Comparison of ENCODE assay signal across 8 mouse cellular contexts in genomic region chr14:34501804-34502474, GRCm38 (mm10). TPM values are rescaled to one million over a fixed set of nuclear protein-coding genes. Genes with fewer than 3 reads are reported as not detected.
DNase-seq lines count a peak whose midpoint lies in the region; ATAC-seq and TF ChIP-seq lines count a peak whose summit lies in the region.

No protein-coding gene starts in this region.

- no peaks in the 10 kb centered on the region; the same call in 1 of the 2 replicates for H3K27me3 ChIP-seq in kidney, embryonic 16.5 days (ENCODE audit: insufficient read depth, low read length)
- H3K27me3 ChIP-seq in liver, embryonic 14.5 days (ENCODE audit: control insufficient read depth, insufficient read depth, low read length): peaks cover 57% of the 10 kb centered on the region
- H3K27me3 ChIP-seq in neural tube, embryonic 14.5 days (ENCODE audit: control insufficient read depth, insufficient read depth, low read length): no peaks in the 10 kb centered on the region

- ATAC-seq in kidney, embryonic 16.5 days (ENCODE audit: low FRiP score, low TSS enrichment): peak; percentile 20; the same call in 1 of the 2 replicates
- peak; percentile 29; the same call in 1 of the 2 replicates for ATAC-seq in liver, embryonic 14.5 days (ENCODE audit: insufficient read depth)
- peak; percentile 53; the same call in 1 of the 2 replicates for ATAC-seq in neural tube, embryonic 14.5 days (ENCODE audit: low read depth)

- H3K4me2 ChIP-seq in kidney, embryonic 16.5 days (replicated peaks; ENCODE audit: low read depth, low read length): peak overlapping the region; percentile 69
- H3K4me2 ChIP-seq in liver, embryonic 14.5 days (ENCODE audit: low read depth): peak overlapping the region; percentile 89
- H3K4me2 ChIP-seq in neural tube, embryonic 14.5 days (ENCODE audit: low read depth, low read length): peak overlapping the region; percentile 59

- no peaks in the 10 kb centered on the region for H3K9me3 ChIP-seq in kidney, embryonic 16.5 days (ENCODE audit: low read length)
- no peaks in the 10 kb centered on the region for H3K9me3 ChIP-seq in liver, embryonic 14.5 days (ENCODE audit: control insufficient read depth, low read length)
- H3K9me3 ChIP-seq in neural tube, embryonic 14.5 days (ENCODE audit: control insufficient read depth, low read length): no peaks in the 10 kb centered on the region

- 0% methylated on average over 67 of the region's 77 CpGs for WGBS in kidney, embryonic 16.5 days
- under 1% methylated on average over 77 of the region's 77 CpGs for WGBS in liver, embryonic 14.5 days (ENCODE audit: insufficient replicate concordance)
- under 1% methylated on average over 61 of the region's 77 CpGs for WGBS in neural tube, embryonic 14.5 days

- no peak for TF ChIP-seq CTCF in liver, embryonic 14.5 days (IDR thresholded peaks at IDR 0.05; ENCODE audit: low read depth)

- peak; percentile 59 for DNase-seq in urinary bladder, adult 2 months (ENCODE audit: low spot score)
- DNase-seq in urinary bladder, postnatal 10 days (ENCODE audit: low spot score): no peak
- DNase-seq in embryo, embryonic 10 days (ENCODE audit: low spot score): peak; percentile 62
- peak; percentile 13 to 61 for DNase-seq in gastrocnemius, postnatal 36 days
- no peak for DNase-seq in liver, embryonic 14.5 days (ENCODE audit: low read depth in 3 of 3, low spot score in 3 of 3)
- DNase-seq in thymus, postnatal 14 days: peak; percentile 40

- peaks cover 23% of the 10 kb centered on the region for H3K4me1 ChIP-seq in kidney, embryonic 16.5 days (ENCODE audit: insufficient read depth, low read length)
- H3K4me1 ChIP-seq in liver, embryonic 14.5 days (replicated peaks; ENCODE audit: control insufficient read depth in 2 of 2, insufficient read depth in 2 of 2, low read length in 1 of 2): peaks cover 0 to 2% of the 10 kb centered on the region in 2 experiments; a peak in 1 of 4 replicates
- H3K4me1 ChIP-seq in neural tube, embryonic 14.5 days (ENCODE audit: control insufficient read depth, insufficient read depth, low read length): peaks cover 23% of the 10 kb centered on the region; the same call in 1 of the 2 replicates

- H3K4me3 ChIP-seq in kidney, embryonic 16.5 days (ENCODE audit: low read length): peak overlapping the region; percentile 91
- H3K4me3 ChIP-seq in liver, embryonic 14.5 days (ENCODE audit: insufficient read depth in 1 of 2, low read depth in 2 of 2, low read length in 2 of 2): peak overlapping the region; percentile 57 to 65
- peak overlapping the region; percentile 88 for H3K4me3 ChIP-seq in neural tube, embryonic 14.5 days (ENCODE audit: low read depth, low read length)

- peak overlapping the region; percentile 98 for H3K27ac ChIP-seq in kidney, embryonic 16.5 days (ENCODE audit: low read length)
- no peak overlapping the region for H3K27ac ChIP-seq in liver, embryonic 14.5 days
- H3K27ac ChIP-seq in neural tube, embryonic 14.5 days (ENCODE audit: low read depth, low read length): peak overlapping the region; percentile 96

- peak overlapping the region; percentile 99 for H3K9ac ChIP-seq in kidney, embryonic 16.5 days (replicated peaks; ENCODE audit: low read length)
- peak overlapping the region; percentile 25 for H3K9ac ChIP-seq in liver, embryonic 14.5 days (replicated peaks)
- peak overlapping the region; percentile 95 for H3K9ac ChIP-seq in neural tube, embryonic 14.5 days (replicated peaks; ENCODE audit: low read depth, low read length)

- TF ChIP-seq EP300 in liver, embryonic 14.5 days (IDR thresholded peaks at IDR 0.05; ENCODE audit: low read depth): no peak

- no peaks in the 10 kb centered on the region for H3K36me3 ChIP-seq in kidney, embryonic 16.5 days (ENCODE audit: insufficient read depth, low read length)
- no peaks in the 10 kb centered on the region for H3K36me3 ChIP-seq in liver, embryonic 14.5 days (replicated peaks; ENCODE audit: control insufficient read depth, insufficient read depth, low read depth)
- no peaks in the 10 kb centered on the region for H3K36me3 ChIP-seq in neural tube, embryonic 14.5 days (ENCODE audit: control insufficient read depth, insufficient read depth, low read length)

- intact Hi-C loops in gastrocnemius, postnatal 36 days (cut with DNase I): loop anchor here (5.0 kb wide), 1 partner anchor 40 kb away; no protein-coding TSS in a partner anchor

RNA-seq across cellular contexts. Expression of gene Bmpr1a, which starts 1.2 kb away (rescaled TPM):
- 47.7 and 56.2 TPM in 2 replicates for polyA plus RNA-seq in urinary bladder, adult 2 months (2012; rRNA removed)
- total RNA-seq in gastrocnemius, postnatal 36 days (2021): 10 to 100 TPM; 42.4 to 54.7 TPM
- polyA plus RNA-seq in kidney, embryonic 16.5 days (2015; fragmentation: Nextera tagmentation; extraction: Ambion mirVana): 24.9 and 38.5 TPM in 2 replicates
- 1.9 and 2.8 TPM in 2 replicates for polyA plus RNA-seq in liver, embryonic 14.5 days (2012; rRNA removed)
- 3.2 and 3.9 TPM in 2 replicates for polyA plus RNA-seq in liver, embryonic 14.5 days (2014; fragmentation: Nextera tagmentation; extraction: Ambion mirVana)
- 26.9 and 29.1 TPM in 2 replicates for polyA plus RNA-seq in neural tube, embryonic 14.5 days (2014; fragmentation: Nextera tagmentation; extraction: Ambion mirVana)

RNA-seq across cellular contexts. Expression of gene 9230112D13Rik, which starts 20.7 kb away (rescaled TPM):
- polyA plus RNA-seq in urinary bladder, adult 2 months (2012; rRNA removed): 0.08 TPM in 1 of 2 replicates, not detected in the other
- not detected for total RNA-seq in gastrocnemius, postnatal 36 days (2021)
- not detected in 2 replicates for polyA plus RNA-seq in kidney, embryonic 16.5 days (2015; fragmentation: Nextera tagmentation; extraction: Ambion mirVana)
- not detected in 2 replicates for polyA plus RNA-seq in liver, embryonic 14.5 days (2012; rRNA removed)
- not detected in 2 replicates for polyA plus RNA-seq in liver, embryonic 14.5 days (2014; fragmentation: Nextera tagmentation; extraction: Ambion mirVana)
- not detected in 2 replicates for polyA plus RNA-seq in neural tube, embryonic 14.5 days (2014; fragmentation: Nextera tagmentation; extraction: Ambion mirVana)

Comparison
In these comparisons a context has a peak if more than half of its experiments do, and no peak if none do; other contexts are left out.
1. DNase-seq: peak in urinary bladder, adult 2 months (single experiment), embryo, embryonic 10 days (single experiment), gastrocnemius, postnatal 36 days (2 of 2) and thymus, postnatal 14 days (single experiment); none in urinary bladder, postnatal 10 days (single experiment) and liver, embryonic 14.5 days (0 of 3).
2. H3K9ac ChIP-seq: peak in every context shown above with its lines; median percentile 99 in kidney, embryonic 16.5 days; 95 in neural tube, embryonic 14.5 days; 25 in liver, embryonic 14.5 days.
3. Peak in every context shown above with its lines, with median percentiles within 50 percentile points of each other: ATAC-seq, H3K4me2 ChIP-seq and H3K4me3 ChIP-seq.